Mouse (Mus musculus): ENCODE data around the gene Pax5.

DNA sequence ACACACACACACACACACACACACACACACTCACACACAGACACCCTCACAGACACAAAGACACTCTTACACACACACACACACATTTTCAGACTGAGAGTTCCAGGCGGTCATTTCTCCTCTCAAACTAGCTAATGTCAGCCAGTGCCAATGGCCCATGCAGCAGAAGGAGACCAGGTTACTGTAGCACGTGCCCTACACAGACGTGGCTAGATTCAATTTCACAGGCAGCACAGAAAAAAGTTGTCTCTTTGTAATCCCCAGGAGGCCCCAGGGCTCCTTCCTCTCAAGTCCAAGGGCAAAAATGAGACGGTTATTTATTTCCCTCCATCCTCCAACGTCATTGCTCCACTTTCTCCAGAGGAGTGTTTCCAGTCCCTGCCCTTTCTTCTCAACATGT, 31.6 kb downstream of the Pax5 start:
- TF ChIP-seq EP300 (IDR thresholded peaks at IDR 0.05) (no peak), CTCF (IDR thresholded peaks at IDR 0.05) (no peak)
